Mouse (Mus musculus): ENCODE results near the gene Adat1.
"Not testable (repeated sequence)": the region's sequence is repeated elsewhere in the genome, so short reads cannot be mapped to it uniquely, and the experiment has no call there.

Gene Adat1

DNA sequence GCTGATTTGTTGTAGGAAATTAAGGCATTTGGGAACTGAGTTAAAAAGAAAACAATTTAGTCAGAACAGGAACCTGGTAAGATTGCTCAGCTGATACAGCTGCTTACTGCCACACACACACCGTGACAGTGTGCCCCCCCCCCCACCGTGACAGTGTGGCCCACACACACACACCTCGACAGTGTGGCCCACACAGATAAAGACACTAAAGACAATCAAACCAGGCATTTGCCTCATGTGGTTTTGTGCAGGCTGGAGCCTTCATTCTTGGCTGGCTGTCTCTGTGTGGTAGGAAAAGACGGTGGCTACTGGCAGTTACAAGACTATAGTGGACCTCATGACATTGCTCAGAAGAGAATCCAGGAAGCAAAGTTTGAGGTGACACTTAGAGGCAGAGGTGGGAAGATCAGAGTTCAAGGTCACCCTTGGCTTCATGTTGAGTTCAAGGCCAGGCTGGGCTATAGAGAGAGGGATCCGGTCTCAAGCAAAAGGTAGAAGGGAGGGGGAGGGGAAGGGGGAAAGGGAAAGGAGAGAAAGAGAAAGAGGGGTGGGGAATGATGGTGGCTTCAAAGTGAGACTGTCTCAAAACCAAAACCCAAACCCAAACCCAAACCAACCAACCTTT, 24.7 kb downstream of the Adat1 start:
- DNase-seq: no peak

DNA sequence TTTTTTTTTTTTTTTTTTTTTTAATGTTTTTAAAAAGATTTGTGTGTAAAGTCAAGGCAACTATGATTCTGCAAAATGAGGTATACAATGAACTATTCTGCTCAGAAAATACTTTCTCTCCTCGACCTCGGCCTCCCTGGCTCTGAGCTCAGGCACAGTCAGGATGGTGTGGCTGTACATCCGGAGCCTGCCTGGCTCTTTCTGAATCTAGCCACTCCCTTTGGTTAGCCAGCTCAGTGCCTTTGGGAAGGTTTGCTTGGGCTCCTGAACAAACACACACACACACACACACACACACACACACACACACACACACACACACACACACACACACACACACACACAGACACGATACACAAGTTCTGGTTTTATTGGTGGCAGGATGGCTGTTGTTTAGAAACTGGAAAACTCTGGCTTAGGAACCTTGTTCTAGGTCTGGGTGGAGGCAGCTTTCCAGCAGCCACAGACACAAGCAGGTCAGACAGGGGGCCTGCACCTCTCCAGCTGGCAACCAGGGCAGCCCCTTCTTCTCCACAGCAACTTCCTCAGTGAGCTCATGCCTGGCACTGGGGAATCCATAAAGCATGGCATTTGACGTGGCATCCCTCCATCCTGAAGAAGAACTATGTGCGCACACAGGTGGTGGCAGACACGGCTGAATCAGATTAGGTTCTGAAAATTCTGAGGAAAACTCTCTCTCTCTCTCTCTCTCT, 27.1 kb downstream of the Adat1 start:
- no peak for DNase-seq

DNA sequence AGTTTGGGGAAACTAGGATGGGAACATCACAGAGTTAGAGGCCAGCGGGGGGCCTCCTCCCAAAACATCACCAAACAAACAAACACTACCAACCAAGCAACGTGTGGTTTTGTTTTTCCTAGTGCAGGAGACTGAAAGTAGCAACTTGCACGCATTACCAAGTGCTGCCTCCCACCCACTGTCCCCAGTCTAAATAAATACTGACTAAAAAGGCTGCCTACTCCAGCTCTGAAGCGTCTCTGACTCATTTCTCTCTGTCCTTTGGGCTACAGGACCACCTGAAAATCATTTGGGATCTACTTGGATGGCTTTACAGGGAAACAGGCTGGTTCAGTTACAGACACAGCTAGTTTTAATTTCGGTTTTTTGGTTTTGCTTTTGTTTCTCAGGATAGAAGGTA, 27.8 kb downstream of the Adat1 start:
- DNase-seq: no peak

DNA sequence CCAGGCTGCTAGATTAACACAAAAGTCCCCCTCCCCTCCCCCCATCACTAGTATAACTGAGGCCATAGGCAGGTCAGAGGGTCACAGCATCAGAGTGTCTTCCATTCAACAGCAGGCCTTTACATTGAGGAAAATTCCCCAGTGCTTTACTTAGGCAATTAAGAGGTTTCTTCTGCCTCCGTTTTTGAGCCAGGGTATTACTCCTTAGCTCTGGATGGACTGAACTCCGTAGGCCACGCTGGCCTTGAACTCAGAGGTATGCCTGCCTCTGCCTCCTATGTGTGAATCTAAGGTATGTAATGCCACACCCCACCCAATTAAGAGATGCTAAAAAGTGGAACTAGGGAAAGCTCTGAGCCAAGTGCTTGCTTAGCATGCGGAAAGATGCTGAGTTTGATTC, 28.6 kb downstream of the Adat1 start:
- no peak for DNase-seq

DNA sequence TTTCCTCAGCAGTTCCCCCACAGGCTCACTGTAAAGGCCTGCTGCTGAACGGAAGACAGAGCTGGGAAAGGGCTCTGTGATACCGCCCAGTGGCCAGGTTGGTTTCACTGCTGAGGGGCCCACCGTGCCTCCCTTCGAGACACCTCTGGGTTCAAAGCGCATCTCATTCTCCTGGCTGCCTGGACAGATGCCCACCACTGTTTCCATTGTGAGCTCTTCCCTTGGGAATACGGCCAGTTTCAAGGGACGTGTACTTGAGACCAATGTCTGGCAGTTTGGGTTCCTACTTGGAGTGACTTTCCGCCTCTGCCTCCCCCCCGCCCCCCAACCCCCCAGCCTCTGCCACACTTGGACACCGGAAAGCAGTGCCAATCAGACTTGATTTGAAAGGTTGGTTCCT, 29.0 kb downstream of the Adat1 start:
- no peak for DNase-seq

DNA sequence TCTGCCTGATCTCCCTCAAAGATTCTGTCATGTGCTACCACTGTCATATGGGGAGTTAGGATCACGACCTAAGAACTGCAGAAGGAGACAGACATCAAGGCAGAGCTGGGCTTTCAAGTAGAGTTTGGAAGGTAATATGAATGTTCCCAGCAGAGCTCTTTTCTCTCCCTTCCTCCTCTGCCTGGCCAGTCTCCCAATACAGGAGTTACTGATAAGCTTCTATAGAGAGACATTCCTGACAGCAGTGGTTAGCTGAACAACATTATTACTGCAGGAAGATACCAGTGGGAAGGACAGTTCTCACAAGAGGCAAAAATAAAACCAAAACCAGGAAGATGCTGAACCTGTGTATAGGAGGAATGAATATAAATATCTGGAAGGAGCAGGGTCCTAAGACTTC, 29.5 kb downstream of the Adat1 start:
- DNase-seq: no peak

DNA sequence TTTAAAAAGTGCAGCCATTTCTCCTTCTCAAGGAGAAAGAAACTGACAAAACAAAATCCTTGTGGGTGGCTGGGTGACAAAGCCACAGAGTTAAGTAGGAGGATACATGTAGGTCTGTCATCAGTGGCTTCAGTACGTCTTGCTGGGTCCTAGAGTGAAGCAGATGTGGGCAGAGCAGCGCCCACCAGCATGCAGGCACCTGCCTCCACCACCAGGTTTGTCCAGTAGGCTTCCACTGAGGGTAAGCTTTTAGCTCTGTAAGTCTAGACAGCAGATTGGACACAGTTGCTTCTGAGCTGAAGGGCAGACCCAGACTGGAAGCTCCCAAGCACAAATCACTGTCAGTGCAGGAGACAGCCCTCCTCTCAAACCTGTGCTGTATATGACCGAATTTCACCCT, 30.8 kb downstream of the Adat1 start:
- no peak for DNase-seq

DNA sequence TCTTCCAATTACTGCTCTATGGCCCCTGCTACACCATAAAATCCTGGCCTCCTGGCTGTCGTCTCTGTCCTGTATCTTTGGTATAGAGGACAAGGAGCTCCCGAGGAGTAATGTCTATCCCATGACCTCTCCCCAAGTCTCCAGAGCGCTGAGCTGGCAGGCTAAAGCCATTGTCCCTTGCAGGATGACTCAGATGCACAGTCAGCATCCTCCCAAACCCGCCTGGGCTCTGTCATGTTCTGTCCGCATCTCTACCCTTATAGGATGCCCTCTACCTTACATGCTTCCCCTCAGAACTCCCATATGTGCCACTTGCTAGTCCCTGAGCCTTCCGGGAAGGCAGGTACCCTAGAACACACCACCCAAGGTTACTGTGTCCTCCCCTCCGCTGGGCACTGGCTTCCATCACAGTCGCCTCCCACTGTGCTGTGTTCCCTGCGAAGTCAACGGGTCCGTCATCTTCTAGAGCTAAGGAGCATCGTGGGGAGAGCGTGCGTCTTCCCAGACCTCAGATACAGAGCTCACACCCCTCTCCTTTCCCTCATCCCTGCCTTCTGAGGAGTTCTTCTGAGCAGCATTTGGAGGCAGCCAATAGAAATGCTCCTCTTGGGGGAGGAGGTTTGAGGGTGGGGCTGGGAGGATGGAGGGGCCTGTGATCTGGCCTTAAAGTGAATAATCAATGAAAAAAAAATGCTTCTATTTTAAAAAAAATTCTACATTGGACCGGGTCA, 31.3 kb downstream of the Adat1 start:
- DNase-seq: no peak

DNA sequence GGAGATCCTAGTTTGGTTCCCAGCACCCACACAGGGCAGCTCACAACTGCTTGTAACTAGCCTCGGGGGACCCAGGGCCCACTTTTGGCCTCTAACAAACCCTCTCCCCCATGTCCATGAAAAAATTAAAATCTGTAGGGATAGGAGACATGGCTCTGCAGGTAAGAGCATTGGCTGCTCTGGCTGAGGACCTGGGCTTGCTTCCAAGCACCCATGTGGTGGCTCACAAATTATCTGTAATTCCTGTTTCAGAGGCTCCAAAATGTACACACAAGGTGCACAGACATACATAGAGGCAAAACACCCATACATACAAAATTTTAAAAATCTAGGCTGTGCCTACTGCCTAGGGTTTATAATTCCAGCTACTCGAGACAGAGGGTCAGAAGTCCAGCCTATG, 34.9 kb downstream of the Adat1 start:
- no peak for DNase-seq

DNA sequence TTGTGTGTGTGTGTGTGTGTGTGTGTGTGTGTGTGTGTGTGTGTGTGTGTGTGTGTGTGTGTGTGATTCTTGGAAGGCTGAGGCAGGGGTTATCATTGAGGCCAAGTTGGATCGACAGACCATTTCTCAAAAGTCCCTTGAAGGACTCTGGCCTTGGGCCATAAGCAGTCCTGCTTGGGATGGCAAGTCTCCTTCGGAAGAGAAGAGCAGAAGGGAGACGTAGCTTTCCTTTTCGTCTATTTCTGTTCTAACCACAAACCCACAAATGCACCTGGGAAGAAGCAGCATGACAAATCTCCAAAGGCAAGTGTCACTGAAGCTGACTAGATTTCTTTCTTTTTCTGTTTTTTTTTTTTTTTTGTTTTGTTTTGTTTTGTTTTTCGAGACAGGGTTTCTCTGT, 36.2 kb downstream of the Adat1 start:
- no peak for DNase-seq

DNA sequence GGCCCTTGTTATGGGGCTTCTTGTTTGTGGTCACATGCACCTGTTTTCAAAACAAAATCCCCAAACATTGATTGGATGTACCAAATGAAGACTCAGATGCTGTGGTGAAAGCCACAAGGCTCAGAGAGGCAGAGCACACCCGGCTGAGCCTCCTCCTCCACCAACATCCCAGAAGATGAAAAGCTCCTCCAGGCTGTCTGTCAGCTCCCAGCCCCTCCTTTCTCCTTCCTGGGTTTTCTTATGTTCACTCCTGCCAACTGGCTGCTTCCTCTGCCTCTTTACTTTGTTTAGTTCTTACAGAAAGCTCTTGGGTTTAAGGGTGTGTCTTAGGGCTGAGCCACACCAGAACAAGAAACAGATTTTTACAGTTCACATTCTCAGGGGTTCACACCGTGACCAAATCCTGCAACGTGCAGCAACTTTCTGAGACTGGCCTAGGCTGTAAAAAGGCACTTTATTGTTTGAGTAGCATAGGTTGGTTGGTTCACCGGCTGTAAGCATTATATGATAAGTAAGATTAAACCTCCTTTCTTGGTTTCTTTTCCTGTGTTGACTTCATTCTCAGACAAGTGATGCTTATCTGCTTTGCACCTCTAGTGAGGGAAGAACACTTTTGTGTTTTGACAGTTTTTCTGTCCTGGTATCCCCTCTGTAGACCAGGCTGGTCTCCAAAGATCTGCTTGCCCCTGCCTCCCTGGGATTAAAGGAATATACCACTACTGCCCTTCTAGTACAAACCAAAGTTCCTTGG, 37.1 kb downstream of the Adat1 start:
- no peak for DNase-seq

DNA sequence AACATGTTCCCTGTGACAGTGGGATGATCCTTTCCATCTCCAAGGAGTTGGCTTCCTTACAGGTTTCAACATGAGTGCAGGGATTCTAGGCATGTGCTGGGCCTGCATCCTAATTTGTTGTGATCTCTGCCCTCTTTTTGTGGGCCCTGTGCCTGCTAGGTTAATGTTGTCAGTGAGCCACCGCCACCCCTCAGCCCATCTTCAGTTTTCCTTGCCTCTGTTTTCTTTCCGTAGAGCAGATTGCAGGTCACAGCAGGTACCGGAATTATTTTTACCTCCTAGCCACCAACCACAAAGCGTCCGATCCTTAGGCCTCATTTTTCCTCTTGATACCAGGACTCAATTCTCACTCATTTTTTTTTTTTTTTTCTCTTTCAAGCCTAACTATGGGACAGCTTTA, 40.2 kb downstream of the Adat1 start:
- no peak for DNase-seq

DNA sequence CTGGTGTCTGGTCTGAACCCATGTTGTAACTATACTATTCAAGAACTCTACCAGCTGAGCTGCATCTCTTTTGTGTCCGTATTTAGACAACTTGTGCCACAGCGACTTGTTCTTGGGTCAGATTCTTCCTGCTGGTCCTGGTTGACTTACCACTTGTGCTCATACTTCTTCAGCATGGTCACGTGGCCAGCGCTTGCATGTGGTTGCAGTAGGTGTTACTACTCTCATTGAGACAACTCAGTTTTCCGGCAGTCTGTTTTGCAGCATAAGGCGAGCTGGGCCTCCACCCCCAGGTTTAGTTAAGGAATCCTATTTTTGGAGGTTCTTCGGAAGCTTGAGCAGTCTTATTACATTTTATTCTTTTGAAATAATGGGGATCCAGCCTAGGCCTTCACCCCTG, 40.8 kb downstream of the Adat1 start:
- peak; percentile 64 for DNase-seq

DNA sequence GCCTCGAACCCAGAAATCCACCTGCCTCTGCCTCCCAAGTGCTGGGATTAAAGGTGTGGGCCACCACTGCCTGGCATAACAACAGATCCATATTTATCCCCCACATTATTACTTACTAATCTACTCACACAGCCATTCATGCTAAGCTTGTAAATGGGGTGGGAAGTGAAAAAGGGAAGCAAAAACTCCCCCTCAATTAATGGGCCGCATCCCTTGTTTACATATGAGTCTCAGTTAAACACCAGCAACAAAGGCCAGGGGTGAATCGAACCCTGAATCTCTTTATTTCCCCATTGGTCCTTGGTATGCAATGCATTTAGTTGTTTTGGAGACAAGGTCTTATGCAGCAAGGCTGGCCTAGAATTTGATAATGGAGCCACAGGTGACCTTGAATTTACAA, 41.3 kb downstream of the Adat1 start:
- no peak for DNase-seq

DNA sequence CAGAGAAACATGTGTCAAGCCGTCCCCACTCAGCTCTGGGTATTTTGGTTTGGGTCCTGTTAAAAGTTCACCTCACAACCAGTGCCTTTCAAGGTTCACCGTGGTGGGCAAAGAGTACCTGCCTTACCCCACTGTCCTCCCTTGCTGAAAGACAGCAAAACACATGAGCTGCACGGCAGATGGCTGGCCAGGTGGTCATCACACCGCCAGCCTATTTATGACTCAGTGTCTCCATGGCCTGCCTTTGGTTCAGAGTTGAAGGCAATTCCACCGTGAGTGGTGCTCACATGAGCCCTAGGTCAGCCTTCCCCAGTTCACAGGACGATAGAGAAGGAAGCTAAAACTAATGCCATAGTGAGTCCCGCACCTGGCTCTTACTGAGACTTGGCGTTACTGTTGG, 44.1 kb downstream of the Adat1 start:
- DNase-seq: no peak

DNA sequence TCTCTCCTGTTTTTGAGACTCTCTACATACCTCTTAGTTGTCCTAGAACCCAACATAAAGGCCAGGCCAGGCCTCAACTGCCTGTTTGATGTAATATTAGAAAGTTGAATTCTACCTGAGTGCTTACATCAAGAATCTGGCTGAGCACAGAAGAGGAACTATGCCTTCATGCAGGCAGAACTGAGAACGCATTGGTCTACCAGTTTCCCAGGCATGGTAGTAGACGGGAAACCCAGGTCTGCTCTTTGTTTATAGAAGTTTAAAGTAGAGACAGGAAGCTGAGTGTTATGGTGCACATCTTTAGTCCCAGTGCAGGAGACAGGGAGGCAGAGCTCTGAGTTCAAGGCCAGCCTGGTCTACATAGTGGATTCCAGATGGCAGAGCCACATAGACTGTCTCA, 45.0 kb downstream of the Adat1 start:
- no peak for DNase-seq

DNA sequence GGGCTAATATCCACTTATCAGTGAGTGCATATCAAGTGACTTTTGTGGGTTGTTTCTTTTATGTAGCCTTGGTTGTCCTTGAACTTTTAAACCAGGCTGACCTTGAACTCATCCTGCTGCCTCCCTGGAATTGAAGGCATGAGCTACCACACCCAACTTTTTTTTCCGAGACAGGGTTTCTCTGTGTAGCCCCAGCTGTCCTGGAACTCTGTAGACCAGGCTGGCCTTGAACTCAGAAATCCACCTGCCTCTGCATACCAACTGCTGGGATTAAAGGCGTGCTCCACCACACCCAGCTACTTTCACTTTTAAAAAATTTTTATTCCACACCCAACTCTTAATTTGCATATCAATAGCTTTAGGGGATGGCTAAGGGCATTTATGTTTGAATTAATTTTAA, 48.6 kb downstream of the Adat1 start:
- no peak for DNase-seq

DNA sequence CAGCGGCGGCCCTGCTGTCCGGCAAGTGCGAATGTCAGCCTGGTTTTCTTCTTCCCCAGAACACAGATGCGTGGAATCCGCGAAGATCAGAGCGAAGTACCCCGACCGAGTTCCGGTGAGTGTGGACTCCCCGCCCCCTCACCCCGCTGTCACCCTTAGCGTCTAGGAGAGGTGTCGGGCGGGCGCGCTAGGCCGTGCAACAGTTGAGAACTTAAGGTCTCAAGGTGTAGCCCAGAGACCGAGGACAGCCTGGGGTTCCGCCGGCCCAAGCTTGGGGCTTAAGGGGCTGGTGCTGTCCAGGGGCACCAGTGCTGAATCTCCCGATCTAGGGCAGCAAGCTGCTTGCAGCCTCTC, 51.0 kb downstream of the Adat1 start:
- DNase-seq: peak; percentile 9

DNA sequence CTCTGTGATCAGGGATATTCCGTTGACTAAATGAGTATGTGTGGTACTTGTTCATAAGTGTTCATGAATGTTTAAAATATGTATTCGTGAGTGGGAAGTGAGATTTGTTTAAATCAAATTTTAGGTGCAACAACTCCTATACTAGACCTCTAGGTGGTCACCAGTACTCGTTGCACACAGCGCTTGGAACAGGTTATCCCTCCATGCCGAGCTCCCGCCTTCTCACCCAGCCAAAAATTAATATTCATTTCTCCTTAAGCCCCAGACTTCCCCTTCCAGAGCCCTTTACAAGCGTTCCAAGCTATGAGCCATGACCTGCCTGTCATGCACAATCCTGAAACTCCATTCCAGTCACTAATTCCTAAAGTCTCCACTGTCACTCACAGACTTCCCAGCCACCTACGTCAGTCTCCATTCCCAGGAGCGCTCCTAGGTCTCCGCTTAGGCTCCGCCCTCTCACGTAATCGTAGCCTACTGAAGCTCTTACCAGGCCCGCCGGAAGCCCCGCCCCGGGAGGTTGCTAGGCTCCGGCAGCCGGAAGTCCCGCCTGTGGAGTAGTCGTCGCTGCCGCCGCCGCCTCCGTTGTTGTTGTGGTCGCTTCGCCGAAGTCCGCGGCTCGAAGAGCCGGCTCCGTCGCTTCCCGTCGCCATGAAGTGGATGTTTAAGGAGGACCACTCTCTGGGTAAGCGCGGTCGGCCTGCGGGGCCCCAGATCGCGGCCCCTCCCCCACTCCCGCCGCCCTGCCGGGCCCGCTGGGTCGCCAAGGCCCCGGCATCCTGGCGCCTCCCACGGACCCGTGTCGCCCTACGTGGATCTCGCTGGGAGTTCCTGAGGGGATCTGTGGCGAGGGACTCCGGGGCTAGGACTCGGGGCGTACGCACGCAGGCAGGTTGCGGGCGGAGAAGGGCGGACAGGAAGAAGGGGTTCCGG, 51.7 kb downstream of the Adat1 start, which contains the start of gene Gabarapl2:
Gene Gabarapl2 (plus strand): TSS at position 533 of the 930 bp plus-strand sequence.
- peak; percentile 97 for DNase-seq

DNA sequence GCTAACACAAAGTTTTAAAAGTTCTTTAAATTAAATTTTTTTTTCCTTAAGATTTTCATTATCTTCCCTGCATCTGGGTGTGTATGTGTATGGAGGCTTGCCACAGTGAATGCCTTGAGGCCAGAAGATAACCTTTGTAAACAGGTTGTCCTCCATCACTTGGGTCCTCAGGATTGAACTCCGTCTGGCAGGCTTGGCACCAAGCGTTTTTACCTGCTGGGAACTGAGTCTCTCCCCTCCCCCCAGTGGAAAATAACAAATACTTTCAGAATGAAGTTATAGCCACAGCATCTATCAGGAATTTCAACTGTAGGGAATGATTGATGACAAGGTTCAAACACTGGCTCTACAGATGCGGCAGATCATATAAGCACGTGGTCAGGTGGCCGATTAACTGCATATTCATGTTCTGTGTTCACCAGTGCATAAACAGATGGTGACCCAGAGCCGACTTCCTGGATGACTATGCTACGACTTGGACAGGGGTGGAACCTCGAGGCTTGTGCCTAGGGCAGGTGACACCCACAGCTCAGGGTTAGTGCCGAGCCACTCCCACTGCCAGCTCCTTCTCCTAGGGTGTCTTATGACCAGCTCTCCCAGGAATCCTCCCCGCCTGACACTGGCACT, 52.5 kb downstream of the Adat1 start:
- no peak for DNase-seq

DNA sequence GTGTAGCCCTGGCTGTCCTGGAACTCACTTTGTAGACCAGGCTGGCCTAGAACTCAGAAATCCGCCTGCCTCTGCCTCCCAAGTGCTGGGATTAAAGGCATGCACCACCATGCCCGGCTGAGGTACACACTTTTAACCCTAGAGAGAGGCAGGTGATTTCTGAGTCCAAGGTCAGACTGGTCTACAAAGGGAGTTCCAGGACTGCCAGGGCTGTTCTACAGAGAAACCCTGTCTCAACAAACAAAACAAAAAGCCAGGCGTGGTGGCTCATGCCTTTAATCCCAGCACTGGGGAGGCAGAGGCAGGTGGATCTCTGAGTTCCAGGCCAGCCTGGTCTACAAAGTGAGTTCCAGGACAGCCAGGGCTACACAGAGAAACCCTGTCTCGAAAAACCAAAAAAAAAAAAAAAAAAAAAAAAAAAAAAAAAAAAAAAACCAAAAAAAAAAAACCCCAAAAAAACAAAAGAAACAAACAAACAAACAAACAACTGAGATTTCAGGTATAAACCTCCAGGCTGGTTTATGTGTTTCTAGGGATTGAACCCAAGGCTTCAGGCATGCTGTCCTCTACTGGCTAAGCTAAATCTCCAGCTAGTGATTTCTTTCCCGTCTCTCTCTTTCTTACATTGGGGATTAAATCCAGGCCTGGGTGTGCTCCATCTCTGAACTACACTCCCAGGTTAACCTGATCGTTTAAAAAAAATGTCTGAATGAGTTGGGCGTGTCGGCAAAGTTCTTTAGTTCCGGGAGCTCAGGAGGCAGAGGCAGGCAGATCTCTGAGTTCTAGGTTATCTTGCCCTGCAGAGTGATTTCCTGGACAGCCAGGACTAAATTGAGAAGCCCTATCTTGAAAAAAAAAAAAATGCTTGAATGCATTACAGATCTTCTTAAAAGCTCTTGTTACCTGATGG, 53.8 kb downstream of the Adat1 start:
- not testable (repeated sequence) for DNase-seq

Data from right cerebral cortex, postnatal 25 days (tissue).